Mouse (Mus musculus): Measurements from ENCODE around the gene Hist1h2br.
"Not testable (repeated sequence)": the region's sequence is repeated elsewhere in the genome, so short reads cannot be mapped to it uniquely, and the experiment has no call there.

The Hist1h2br gene

GRCm38 (mm10) chr13:21833461-21833860, at the start of gene Hist1h2br, which contains the start of gene Hist1h2ap:
Hist1h2br (plus strand) TSS chr13:21833743.
Hist1h2ap (minus strand) TSS chr13:21833507.
- not testable (repeated sequence) for DNase-seq (ENCODE audit: low spot score in 2 of 2)

- no peak for DNase-seq (ENCODE audit: low spot score in 2 of 2)
Observed at GRCm38 (mm10) chr13:21784311-21784710, 49.2 kb upstream of the Hist1h2br start.

GRCm38 (mm10) chr13:21786189-21786898, 47.2 kb upstream of the Hist1h2br start:
- no peak for DNase-seq (ENCODE audit: low spot score in 2 of 2)

- DNase-seq (ENCODE audit: low spot score in 2 of 2) = peak; percentile 87 to 91
Observed at GRCm38 (mm10) chr13:21786899-21787629, 46.5 kb upstream of the Hist1h2br start, which contains the start of the genes Hist1h2an and Hist1h2bp. Hist1h2an (minus strand) TSS chr13:21787218. Hist1h2bp (plus strand) TSS chr13:21787461.

- DNase-seq (ENCODE audit: low spot score in 2 of 2) = no peak
Observed at GRCm38 (mm10) chr13:21787760-21788593, 45.6 kb upstream of the Hist1h2br start.

DNA sequence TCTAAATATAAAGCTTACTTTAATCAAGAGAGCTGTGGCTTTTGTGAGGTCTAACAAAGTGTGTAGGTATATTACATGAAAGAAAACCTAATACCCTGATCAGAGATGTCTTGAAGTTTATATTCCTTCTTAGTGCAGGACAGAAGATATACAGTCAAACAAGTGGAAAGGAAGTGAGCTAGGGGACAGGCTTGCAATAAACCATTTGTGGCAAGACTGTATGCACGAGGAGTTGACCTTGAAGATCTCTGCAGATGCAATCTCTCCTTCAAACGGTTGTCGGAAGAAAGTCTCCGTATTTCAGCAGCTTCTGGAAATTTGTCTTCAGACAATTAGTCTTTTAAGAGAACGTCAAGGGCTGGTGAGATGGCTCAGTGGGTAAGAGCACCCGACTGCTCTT, 43.6 kb upstream of the Hist1h2br start:
- DNase-seq (ENCODE audit: low spot score in 2 of 2) = no peak

DNA sequence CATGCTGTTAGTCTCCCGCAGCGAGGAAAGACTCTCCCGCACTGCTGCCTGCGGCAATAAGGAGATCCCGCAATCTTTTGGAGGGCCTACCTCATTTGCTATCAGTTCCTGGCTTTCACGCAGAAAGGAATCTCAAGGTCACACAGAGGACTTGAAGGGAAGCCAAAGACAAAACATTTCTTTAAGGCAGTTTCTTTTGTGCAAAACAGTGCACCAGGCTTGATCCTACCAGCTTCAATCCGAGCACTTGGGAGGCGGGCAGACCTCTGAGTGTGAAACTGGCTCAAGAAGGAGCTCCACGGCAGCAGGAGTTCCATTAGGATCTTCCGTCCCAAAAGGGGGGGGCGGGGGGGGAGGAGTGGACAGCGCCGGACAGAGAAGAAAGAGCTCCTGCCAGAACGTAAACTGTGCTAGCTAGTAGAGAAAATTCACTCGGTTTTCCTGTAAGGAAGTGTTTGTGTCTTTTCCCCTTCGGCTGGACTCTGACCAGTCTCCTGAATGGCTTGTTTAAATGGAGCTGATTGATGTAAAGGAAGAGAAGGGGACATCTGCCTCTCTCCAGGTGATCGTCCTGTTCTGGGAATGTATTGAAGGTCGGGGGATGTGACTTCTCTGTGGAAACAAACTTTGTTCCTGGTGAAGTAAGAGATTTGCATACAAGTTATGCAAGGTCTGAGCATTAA, 42.8 kb upstream of the Hist1h2br start:
- DNase-seq (ENCODE audit: low spot score in 2 of 2) = no peak

DNA sequence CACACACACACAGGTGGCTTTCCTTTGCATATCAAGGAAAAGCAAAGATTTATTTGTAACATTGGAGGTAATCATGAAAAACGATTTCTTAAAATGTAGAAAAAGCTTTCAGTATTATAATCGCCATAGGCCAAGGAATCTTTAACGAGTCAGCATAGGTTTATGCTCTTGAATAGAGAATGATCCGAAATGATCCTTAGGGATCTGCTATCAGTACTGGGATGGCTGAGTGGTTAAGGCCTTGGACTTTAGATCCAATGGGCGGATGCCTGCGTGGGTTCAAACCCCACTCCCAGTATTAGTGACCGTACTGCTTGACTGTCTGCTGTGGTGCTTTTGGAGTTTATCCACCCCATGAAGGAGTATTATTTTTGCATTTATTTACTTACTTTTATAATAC, 38.0 kb upstream of the Hist1h2br start:
- DNase-seq (ENCODE audit: low spot score in 2 of 2) = no peak

- not testable (repeated sequence) for DNase-seq (ENCODE audit: low spot score in 2 of 2)
Observed at GRCm38 (mm10) chr13:21797163-21797562, 36.4 kb upstream of the Hist1h2br start.

- not testable (repeated sequence) for DNase-seq (ENCODE audit: low spot score in 2 of 2)
Observed at GRCm38 (mm10) chr13:21803058-21803457, 30.5 kb upstream of the Hist1h2br start.

- not testable (repeated sequence) for DNase-seq (ENCODE audit: low spot score in 2 of 2)
Observed at GRCm38 (mm10) chr13:21810073-21810472, 23.5 kb upstream of the Hist1h2br start, which contains the start of the genes Hist1h2bq and Hist1h2ao. Hist1h2bq (minus strand) TSS chr13:21810197. Hist1h2ao (plus strand) TSS chr13:21810465.

DNA sequence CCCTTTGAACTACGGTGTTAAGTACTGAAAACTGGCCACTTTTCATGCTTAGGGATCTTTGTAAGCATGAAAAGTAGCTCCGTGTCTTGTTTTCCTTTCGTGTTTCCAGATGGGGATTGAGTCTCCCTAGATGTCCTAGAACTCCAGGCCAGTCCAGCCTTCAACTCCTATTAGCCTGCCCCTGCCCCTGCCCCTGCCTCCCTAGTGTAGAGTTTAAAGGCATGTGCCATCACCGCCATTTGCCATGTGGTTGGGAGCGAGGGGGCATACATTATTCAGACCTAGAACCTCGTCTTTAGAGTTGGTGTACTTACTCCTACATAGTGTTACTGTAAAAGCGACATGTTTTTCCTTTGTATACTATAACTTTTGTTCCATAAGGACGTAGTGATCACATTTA, 22.5 kb upstream of the Hist1h2br start:
- not testable (repeated sequence) for DNase-seq (ENCODE audit: low spot score in 2 of 2)

DNA sequence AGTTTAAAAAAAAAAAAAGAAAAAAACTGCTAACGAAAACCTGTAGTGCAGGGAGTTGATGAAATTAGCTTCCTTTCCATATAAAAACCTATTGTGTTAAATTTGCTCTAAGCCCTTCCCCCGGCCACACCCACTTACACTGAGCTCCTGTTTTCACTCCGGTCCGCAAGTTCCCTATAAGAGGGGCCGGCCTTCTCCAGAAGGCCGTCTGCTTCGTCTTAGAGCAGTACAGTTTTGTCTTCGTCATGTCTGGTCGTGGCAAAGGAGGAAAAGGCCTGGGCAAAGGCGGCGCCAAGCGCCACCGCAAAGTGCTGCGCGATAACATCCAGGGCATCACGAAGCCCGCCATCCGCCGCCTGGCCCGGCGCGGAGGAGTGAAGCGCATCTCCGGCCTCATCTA, 22.0 kb upstream of the Hist1h2br start, which contains the start of gene Hist1h4m:
Gene Hist1h4m, plus strand, starts transcription at position 208 of the 400 bp plus-strand sequence.
- peak in 1 of 2 experiments; percentile 49 for DNase-seq (ENCODE audit: low spot score in 2 of 2)

- DNase-seq (ENCODE audit: low spot score in 2 of 2) = not testable (repeated sequence)
Observed at GRCm38 (mm10) chr13:21812092-21812491, 21.5 kb upstream of the Hist1h2br start.

- DNase-seq (ENCODE audit: low spot score in 2 of 2) = not testable (repeated sequence)
Observed at GRCm38 (mm10) chr13:21820082-21820890, 13.3 kb upstream of the Hist1h2br start.

GRCm38 (mm10) chr13:21828511-21828910, 5.0 kb upstream of the Hist1h2br start:
- DNase-seq (ENCODE audit: low spot score in 2 of 2) = no peak

GRCm38 (mm10) chr13:21830344-21830743, 3.2 kb upstream of the Hist1h2br start:
- no peak for DNase-seq (ENCODE audit: low spot score in 2 of 2)

DNA sequence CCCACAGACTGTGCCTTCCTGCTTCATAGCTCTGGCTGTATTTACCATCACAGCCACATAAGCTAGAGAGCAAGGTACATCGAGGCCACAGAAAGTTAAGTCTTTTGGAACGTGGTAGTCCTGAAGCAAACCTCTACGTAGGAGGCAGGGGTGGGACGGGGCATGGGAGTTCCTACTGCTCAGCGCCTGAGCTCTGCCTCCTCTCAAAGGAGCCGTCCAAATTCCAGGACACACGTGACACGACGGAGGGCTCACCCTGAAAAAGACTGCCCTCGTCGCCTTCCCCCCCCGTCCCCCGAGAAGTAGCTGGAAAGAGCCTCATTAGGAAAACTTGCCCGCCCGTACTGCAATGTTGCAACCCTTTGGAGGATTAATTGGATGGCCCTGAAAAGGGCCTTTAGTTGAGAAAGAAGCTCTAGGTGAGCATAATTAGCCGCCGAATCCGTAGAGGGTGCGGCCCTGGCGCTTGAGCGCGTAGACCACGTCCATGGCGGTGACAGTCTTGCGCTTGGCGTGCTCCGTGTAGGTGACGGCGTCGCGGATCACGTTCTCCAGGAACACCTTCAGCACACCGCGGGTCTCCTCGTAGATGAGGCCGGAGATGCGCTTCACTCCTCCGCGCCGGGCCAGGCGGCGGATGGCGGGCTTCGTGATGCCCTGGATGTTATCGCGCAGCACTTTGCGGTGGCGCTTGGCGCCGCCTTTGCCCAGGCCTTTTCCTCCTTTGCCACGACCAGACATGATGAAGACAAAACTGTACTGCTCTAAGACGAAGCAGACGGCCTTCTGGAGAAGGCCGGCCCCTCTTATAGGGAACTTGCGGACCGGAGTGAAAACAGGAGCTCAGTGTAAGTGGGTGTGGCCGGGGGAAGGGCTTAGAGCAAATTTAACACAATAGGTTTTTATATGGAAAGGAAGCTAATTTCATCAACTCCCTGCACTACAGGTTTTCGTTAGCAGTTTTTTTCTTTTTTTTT, 1.8 kb upstream of the Hist1h2br start, which contains the start of gene Hist1h4n:
Gene Hist1h4n, minus strand, starts transcription at position 779 of the 977 bp plus-strand sequence.
- peak; percentile 14 to 28 for DNase-seq (ENCODE audit: low spot score in 2 of 2)

GRCm38 (mm10) chr13:21840508-21840907, 7.0 kb downstream of the Hist1h2br start:
- DNase-seq (ENCODE audit: low spot score in 2 of 2) = not testable (repeated sequence)

Data from right cerebral cortex, postnatal 36 days (tissue).